Mouse (Mus musculus) forebrain, postnatal 0 days (tissue): ENCODE results near the gene Exoc2. TPM values are rescaled to one million over a fixed set of nuclear protein-coding genes. Genes with fewer than 3 reads are reported as not detected.

Source experiments
- ATAC-seq: fragments of 200-750 bp; cut with Nextera tagmentation; 2 replicates; pipeline ENCODE4 v1.8.0; 2017; ENCODE audit warnings: mild to moderate bottlenecking, moderate library complexity
- DNase-seq: peaks from one replicate; pipeline ENCODE4 v3.0.0-alpha.2; 2015
- H3K27ac ChIP-seq: fragments of 300-500 bp; sonication (generic); 2 replicates; pipeline ENCODE4 v1.5.1; 2014; ENCODE audit warnings: low read depth, mild to moderate bottlenecking, antibody characterized with exemption, low read length, moderate library complexity, mixed read lengths
- H3K27me3 ChIP-seq: fragments of 300-500 bp; sonication (generic); 2 replicates; pipeline ENCODE4 v1.6.1; 2014; ENCODE audit warnings: mild to moderate bottlenecking, low read length, mixed read lengths; ENCODE audit not compliant: insufficient read depth
- H3K36me3 ChIP-seq: fragments of 300-500 bp; sonication (generic); 2 replicates; pipeline ENCODE4 v1.6.1; 2014; ENCODE audit warnings: mild to moderate bottlenecking, moderate library complexity; ENCODE audit not compliant: insufficient read depth
- H3K4me1 ChIP-seq: fragments of 300-500 bp; sonication (generic); 2 replicates; pipeline ENCODE4 v1.6.1; 2014; ENCODE audit warnings: antibody characterized with exemption; ENCODE audit not compliant: insufficient read depth
- H3K4me2 ChIP-seq: fragments of 300-500 bp; sonication (generic); 2 replicates; pipeline ENCODE4 v1.6.1; 2014; ENCODE audit warnings: low read depth, mild to moderate bottlenecking, moderate library complexity
- H3K4me3 ChIP-seq: fragments of 300-500 bp; sonication (generic); 2 replicates; pipeline ENCODE4 v1.5.1; 2014; ENCODE audit warnings: low read depth, low read length, mixed read lengths
- H3K9ac ChIP-seq: fragments of 300-500 bp; sonication (generic); 2 replicates; pipeline ENCODE4 v1.6.1; 2014; ENCODE audit warnings: mild to moderate bottlenecking
- H3K9me3 ChIP-seq: fragments of 300-500 bp; sonication (generic); 2 replicates; pipeline ENCODE4 v1.6.1; 2016; ENCODE audit warnings: low read length
- CTCF ChIP-seq: sonication (generic); IDR thresholded peaks from 2 replicates; pipeline ENCODE4 v1.5.1; 2016; ENCODE audit warnings: antibody characterized with exemption, control low read depth, low read depth
- WGBS: fragments of 180-500 bp; shearing (Covaris S2); extraction: QIAGEN DNeasy Blood & Tissue Kit; methylation state at CpG from one replicate; pipeline ENCODE4 v1.1.7; 2014; 5-methylcytosine and 5-hydroxymethylcytosine counted together
- polyA plus RNA-seq: library from polyadenylated mRNA; unstranded; fragments of >200 nt; fragmentation: Nextera tagmentation; extraction: Ambion mirVana; gene quantifications from 2 replicates; pipeline ENCODE4 v1.2.1, GENCODE M21; 2015
- total RNA-seq: library from RNA; depleted of rRNA; stranded (reverse); fragments of >200 nt; gene quantifications from 2 replicates; pipeline ENCODE4 v1.2.3, GENCODE M21; 2014; rRNA removed

Exoc2 gene
- 69.5 and 76.2 TPM in 2 replicates for total RNA-seq
- 37.6 and 44.0 TPM in 2 replicates for polyA plus RNA-seq

DNA sequence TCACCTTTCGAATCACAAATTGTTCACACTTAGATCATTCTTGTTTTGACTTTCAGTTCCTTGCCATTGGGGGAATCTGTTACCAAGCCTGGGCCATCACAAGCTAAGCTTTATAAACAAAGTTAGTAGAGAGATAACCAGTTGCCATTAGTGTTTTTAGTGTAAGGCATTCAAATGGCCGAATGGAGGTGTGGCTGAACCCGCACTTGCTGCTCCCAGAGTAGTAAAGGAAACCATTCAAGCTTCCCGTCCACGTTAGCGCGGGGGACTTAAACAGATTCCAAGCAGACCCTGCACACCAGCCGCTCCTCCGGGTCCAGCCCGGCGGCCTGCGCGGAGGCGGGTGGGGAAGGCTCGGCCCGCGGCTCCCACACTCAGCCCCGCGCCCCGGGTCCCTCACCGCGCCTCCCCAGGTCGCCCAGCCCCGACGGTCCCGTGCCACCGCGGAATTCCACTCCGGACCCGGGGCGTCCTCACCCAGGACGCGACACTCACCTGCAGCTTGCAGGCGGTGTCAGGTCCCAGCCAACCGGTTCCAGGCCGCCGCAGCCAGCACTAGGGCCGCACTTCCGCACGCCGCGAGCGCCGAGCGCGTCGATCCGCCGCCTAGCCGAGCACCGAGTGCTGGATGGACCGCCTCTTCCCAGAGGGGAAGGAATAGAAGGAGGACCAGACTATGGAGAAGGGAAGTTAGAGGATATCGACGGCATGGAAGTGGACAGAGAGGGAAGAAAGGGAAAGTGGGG lies at the start of gene Exoc2, which contains the start of gene Gm5447:
Gene Exoc2, minus strand, starts transcription at position 593 of the 746 bp plus-strand sequence.
Gene Gm5447, plus strand, starts transcription at position 704 of the 746 bp plus-strand sequence.
- H3K4me1 ChIP-seq, result peaks cover 12% of the 10 kb centered on the region; the same call in 1 of the 2 replicates
- H3K9ac ChIP-seq, result peak within 1 kb of the TSS; percentile 98
- peak within 1 kb of the TSS; percentile 95 for H3K4me3 ChIP-seq
- H3K4me2 ChIP-seq, result peak within 1 kb of the TSS; percentile 65
- no peaks in the 10 kb centered on the region for H3K36me3 ChIP-seq
- WGBS, result 1% methylated on average over 54 of the region's 54 CpGs
- peak within 1 kb of the TSS; percentile 85 for H3K27ac ChIP-seq
- no peaks in the 10 kb centered on the region for H3K27me3 ChIP-seq
- no peak for TF ChIP-seq CTCF
- ATAC-seq (peak; percentile 99), DNase-seq (peak; percentile 90)
- H3K9me3 ChIP-seq, result no peaks in the 10 kb centered on the region

DNA sequence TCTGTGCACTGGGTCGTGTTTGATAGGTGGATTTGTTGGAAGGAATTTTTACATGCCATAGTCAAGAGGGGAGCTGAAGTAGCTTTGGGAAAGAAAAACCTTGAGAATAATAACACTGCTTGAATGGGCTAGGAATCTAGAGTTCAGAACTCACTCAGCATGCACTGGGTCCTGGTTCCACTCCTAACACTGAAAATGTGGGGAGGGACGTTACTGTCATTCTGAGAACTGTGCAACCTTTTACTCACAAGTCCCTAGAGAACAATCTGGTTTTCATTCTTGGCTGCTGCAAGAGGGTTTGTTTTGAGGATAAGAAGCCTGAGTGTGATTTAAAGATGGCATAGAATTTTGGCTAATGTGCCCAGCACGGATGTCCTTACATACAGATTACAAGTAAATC lies 49.8 kb upstream of the Exoc2 start:
- Histone ChIP-seq H3K27ac (no peak overlapping the region), H3K4me2 (no peak overlapping the region), H3K27me3 (no peaks in the 10 kb centered on the region), H3K9me3 (no peaks in the 10 kb centered on the region), H3K9ac (no peak overlapping the region), H3K36me3 (no peaks in the 10 kb centered on the region), H3K4me1 (no peaks in the 10 kb centered on the region), H3K4me3 (no peak overlapping the region)
- WGBS, result 72% methylated on average over 3 of the region's 3 CpGs
- no peak for TF ChIP-seq CTCF
- DNase-seq, result no peak
- no peak for ATAC-seq

DNA sequence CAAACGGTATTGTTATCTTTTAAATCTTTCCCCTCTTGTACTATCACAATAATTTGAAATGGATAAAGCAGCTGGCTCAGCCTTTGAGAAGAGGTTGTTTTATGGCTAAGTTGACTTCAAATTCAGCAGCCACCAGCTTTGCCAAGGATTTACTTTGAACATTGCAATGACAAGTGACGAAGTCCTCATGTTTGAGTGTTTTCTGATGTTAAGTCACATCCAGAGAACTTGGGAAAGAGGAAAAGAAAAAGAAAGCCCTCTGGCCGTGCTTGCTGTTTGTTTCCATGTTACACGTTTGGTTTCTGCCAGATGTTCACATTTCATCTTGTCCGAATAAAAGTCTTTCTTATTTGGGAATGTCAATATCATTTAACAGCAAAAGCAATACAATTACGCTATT lies 48.0 kb upstream of the Exoc2 start:
- WGBS, result 78% methylated on average over 6 of the region's 6 CpGs
- H3K4me1 ChIP-seq, result no peaks in the 10 kb centered on the region
- H3K4me2 ChIP-seq, result no peak overlapping the region
- no peaks in the 10 kb centered on the region for H3K9me3 ChIP-seq
- ATAC-seq, result no peak
- H3K36me3 ChIP-seq, result no peaks in the 10 kb centered on the region
- no peak for DNase-seq
- no peaks in the 10 kb centered on the region for H3K27me3 ChIP-seq
- no peak overlapping the region for H3K9ac ChIP-seq
- no peak for TF ChIP-seq CTCF
- no peak overlapping the region for H3K4me3 ChIP-seq
- no peak overlapping the region for H3K27ac ChIP-seq

DNA sequence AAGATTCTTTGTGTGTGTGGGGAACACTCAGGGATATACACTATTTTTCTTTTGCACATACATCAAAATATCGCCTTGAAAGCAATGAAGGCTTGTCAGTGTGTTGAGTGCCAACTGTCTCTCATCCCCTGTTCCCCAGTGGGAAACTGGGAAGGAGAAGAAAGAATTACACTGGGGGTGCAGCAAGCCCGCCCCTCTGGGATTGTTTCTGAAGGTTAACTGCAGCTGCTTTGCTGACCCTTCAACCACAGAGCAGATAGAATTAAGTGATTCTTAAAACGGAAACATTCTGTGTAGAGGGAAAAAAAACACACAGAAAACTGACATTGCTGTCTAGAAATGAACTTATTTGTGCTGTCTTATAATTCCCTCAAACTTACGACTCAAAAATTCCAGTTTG lies 47.6 kb upstream of the Exoc2 start:
- Histone ChIP-seq H3K9me3 (no peaks in the 10 kb centered on the region), H3K4me3 (no peak overlapping the region), H3K4me2 (no peak overlapping the region), H3K27ac (no peak overlapping the region), H3K27me3 (no peaks in the 10 kb centered on the region), H3K36me3 (no peaks in the 10 kb centered on the region), H3K4me1 (no peaks in the 10 kb centered on the region), H3K9ac (no peak overlapping the region)
- no peak for TF ChIP-seq CTCF
- WGBS, result 63% methylated on average over 4 of the region's 4 CpGs
- ATAC-seq (no peak), DNase-seq (no peak)

DNA sequence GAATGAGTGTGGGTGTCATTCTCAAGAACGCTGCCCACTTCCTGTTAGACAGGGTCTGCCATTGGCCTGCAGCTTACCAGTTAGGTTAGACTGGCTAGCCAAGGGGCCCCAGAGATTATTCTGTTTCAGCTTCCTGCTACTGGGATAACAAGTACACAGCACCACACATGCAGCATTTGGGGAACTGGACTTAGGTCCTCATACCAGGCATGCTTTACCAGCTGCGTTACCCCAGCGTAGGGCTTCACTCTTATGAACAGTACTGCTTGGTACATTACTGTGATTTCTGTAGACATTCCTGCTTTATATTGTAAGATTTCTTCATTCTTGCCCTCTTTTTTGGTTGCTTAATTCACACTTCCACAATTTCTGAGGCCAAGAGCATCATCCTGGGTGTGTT lies 43.7 kb upstream of the Exoc2 start:
- Histone ChIP-seq H3K27me3 (no peaks in the 10 kb centered on the region), H3K4me1 (no peaks in the 10 kb centered on the region), H3K9me3 (no peaks in the 10 kb centered on the region), H3K4me2 (no peak overlapping the region), H3K9ac (no peak overlapping the region), H3K36me3 (no peaks in the 10 kb centered on the region), H3K4me3 (no peak overlapping the region), H3K27ac (no peak overlapping the region)
- ATAC-seq (no peak), DNase-seq (no peak)
- 96% methylated on average over 3 of the region's 3 CpGs for WGBS
- no peak for TF ChIP-seq CTCF

DNA sequence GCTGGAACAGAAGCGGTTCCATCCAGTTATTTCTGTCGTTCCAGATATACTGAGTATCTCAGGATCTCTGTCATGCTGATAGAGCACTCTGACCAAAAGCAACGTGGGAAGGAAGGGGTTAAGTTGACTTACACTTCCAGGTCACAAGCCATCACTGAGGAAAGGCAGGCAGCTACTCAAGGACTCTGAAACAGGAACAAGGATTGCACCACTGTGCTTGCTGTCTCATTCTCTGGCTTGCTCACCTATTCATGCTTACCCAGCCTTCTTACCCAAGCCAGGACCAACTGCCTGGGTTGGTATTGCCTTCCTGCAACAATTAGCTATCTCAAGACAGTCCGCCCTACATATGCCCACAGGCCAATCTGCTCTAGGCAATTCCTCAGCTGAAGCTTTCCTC lies 31.1 kb upstream of the Exoc2 start:
- no peaks in the 10 kb centered on the region for H3K4me1 ChIP-seq
- H3K9me3 ChIP-seq, result no peaks in the 10 kb centered on the region
- ATAC-seq (no peak), DNase-seq (no peak)
- no peak overlapping the region for H3K27ac ChIP-seq
- H3K9ac ChIP-seq, result no peak overlapping the region
- no peaks in the 10 kb centered on the region for H3K27me3 ChIP-seq
- no peak overlapping the region for H3K4me3 ChIP-seq
- H3K36me3 ChIP-seq, result no peaks in the 10 kb centered on the region
- 78% methylated on average over 4 of the region's 4 CpGs for WGBS
- no peak overlapping the region for H3K4me2 ChIP-seq
- TF ChIP-seq CTCF, result no peak

DNA sequence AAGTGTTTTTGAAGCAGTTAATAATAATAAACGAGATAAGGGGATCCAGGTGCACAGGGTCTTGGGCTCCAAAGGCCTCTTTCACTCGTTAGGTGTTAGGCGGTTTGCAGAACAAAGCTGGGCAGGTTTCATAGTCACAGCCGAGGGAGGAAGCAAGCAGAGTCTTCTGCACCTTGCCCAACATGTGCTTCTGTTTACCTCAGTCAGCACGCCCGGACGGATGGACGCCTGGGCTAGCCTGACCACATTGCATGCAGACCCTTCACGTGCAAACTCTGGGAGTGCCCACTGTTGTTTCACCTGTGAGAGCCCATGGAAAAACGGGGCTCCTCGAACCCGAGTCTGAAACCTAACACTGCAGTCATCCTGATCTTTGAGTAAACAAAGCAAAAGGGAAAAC lies 30.6 kb upstream of the Exoc2 start:
- no peak for TF ChIP-seq CTCF
- Histone ChIP-seq H3K4me2 (no peak overlapping the region), H3K4me1 (no peaks in the 10 kb centered on the region), H3K36me3 (no peaks in the 10 kb centered on the region), H3K27me3 (no peaks in the 10 kb centered on the region), H3K9me3 (no peaks in the 10 kb centered on the region), H3K9ac (no peak overlapping the region), H3K27ac (no peak overlapping the region), H3K4me3 (no peak overlapping the region)
- ATAC-seq (no peak), DNase-seq (no peak)
- WGBS, result 62% methylated on average over 12 of the region's 12 CpGs
